Mouse (Mus musculus) liver, embryonic 14.5 days (tissue): Measurements from ENCODE around the gene Cd9.

Experiments
- CTCF ChIP-seq: IDR thresholded peaks from 2 replicates; pipeline ENCODE4 v1.5.1; 2016; ENCODE audit warnings: antibody characterized with exemption, low read depth, control low read depth
- EP300 ChIP-seq: IDR thresholded peaks from 2 replicates; pipeline ENCODE4 v1.6.1; 2016; ENCODE audit warnings: antibody characterized with exemption, low read depth

- TF ChIP-seq CTCF: no peak
- no peak for TF ChIP-seq EP300
Measured at GRCm38 (mm10) chr6:125411661-125412060, 82.9 kb downstream of the Cd9 start.
